Comparison of ENCODE assay signal across 17 mouse cellular contexts in genomic region chr10:42869467-42869866, GRCm38 (mm10). TPM values are rescaled to one million over a fixed set of nuclear protein-coding genes. Genes with fewer than 3 reads are reported as not detected.
DNase-seq lines count a peak whose midpoint lies in the region; ATAC-seq lines count a peak whose summit lies in the region.
"Had no signal": no experiment of that assay in that cellular context is flagged by ENCODE, and none has a peak within 500 bp of the region (broad histone marks: within the 10 kb centered on the region; RNA-seq: fewer than 3 reads in every experiment).

No protein-coding gene starts in this region.

- ATAC-seq in activated CD4-positive, CD25-positive, alpha-beta regulatory T cell, adult 4 months = peak; percentile 42
- ATAC-seq: forebrain, embryonic 14.5 days; inflammation-experienced regulatory T-cells, adult 6 months; Patski had no signal

- DNase-seq in heart, adult 11 months = peak; percentile 70
- DNase-seq in heart, adult 8-10 months (ENCODE audit: low spot score) = no peak
- DNase-seq in CD4-positive, CD25-positive, alpha-beta regulatory T cell, adult 2 months (ENCODE audit: low read depth, low spot score) = peak; percentile 42
- DNase-seq in frontal cortex, postnatal 10 days (ENCODE audit: low spot score in 2 of 2) = no peak
- no peak for DNase-seq in ovary, postnatal 10 days (ENCODE audit: low spot score)
- no peak for DNase-seq in neural tube, embryonic 10.5 days (ENCODE audit: extremely low spot score, low spot score)
- DNase-seq: adrenal gland, adult 8-10 months; adrenal gland, postnatal 36 days; cerebellum, adult 2 months; cerebellum, postnatal 10 days; gastrocnemius, postnatal 14 days; heart, postnatal 36 days had no signal

RNA-seq across cellular contexts. Expression of gene Scml4, which starts 9.3 kb away (rescaled TPM):
- total RNA-seq in heart, adult 8-10 months (2022) = 1 to 10 TPM in 1 of 4 experiments, under 1 TPM in 3; 0.69 to 1.9 (median 0.80) TPM
- polyA plus RNA-seq in activated CD4-positive, CD25-positive, alpha-beta regulatory T cell, adult 4 months (2017; shearing (Covaris generic)) = 10 to 100 TPM; 26.9 to 40.4 TPM
- total RNA-seq: G1E had no signal
- polyA plus RNA-seq: G1E had no signal

Comparison
In these comparisons a context has a peak if more than half of its experiments do, and no peak if none do; other contexts are left out.
1. DNase-seq: peak in heart, adult 11 months (single experiment) and CD4-positive, CD25-positive, alpha-beta regulatory T cell, adult 2 months (single experiment); none in heart, adult 8-10 months (single experiment), frontal cortex, postnatal 10 days (0 of 2), ovary, postnatal 10 days (single experiment) and neural tube, embryonic 10.5 days (single experiment).